Mouse (Mus musculus) adrenal gland, postnatal 4 days (tissue): ENCODE results near the gene Elane. TPM values are rescaled to one million over a fixed set of nuclear protein-coding genes. Genes with fewer than 3 reads are reported as not detected.

ENCODE experiments used
- DNase-seq, 2 experiments: peaks; one replicate each; pipeline ENCODE4 v3.0.0; 2021 to 2022; ENCODE audit warnings: low spot score in 2 of 2, mixed read lengths in 2 of 2
- microRNA-seq: library from miRNA; unstranded; fragments of <30 nt; microRNA quantifications from one replicate; pipeline ENCODE4 v1.2.0, GENCODE M21; 2021
- total RNA-seq, 2 experiments: library from RNA; stranded (reverse); gene quantifications; 2 replicates each; pipeline ENCODE4 v1.2.3; 2021

Gene Elane
- total RNA-seq, 2 experiments from 2014 or later: 0.92 to 5.7 TPM

DNA sequence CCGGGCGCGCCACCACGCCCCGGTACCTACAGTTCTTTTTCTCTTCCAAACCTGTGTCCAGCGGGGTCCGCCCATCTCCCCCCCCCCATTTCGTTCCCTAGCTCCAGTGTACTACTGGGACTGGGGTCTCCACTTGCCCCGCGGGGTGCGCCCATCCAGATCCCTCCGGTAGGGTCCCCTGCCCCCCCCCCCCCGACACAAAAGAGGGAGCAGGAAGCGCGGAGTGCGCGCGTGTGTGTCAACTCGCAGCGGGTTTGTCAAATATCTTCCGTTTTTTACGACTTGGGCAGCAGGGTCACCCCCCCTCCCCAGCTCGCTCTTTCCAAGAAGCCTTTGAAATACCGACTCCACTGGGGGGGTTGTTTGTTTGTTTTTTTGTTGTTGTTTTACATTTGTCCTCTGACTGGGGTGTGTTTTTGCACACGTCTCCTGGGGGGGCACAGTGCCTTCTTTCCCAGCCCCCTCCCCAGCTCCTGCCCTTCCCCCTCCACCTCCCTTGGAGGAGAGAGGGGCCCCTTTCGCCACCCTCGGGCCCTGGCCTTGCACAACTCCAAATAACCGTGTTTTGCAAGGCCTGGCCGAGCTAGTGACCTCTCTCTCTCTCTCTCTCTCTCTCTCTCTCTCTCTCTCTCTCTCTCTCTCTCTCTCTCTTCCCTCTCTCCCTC, 42.1 kb downstream of the Elane start:
- peak in 1 of 2 experiments; percentile 43 for DNase-seq

- DNase-seq: no peak
Measured at GRCm38 (mm10) chr10:79928907-79929701, 43.1 kb downstream of the Elane start.

DNA sequence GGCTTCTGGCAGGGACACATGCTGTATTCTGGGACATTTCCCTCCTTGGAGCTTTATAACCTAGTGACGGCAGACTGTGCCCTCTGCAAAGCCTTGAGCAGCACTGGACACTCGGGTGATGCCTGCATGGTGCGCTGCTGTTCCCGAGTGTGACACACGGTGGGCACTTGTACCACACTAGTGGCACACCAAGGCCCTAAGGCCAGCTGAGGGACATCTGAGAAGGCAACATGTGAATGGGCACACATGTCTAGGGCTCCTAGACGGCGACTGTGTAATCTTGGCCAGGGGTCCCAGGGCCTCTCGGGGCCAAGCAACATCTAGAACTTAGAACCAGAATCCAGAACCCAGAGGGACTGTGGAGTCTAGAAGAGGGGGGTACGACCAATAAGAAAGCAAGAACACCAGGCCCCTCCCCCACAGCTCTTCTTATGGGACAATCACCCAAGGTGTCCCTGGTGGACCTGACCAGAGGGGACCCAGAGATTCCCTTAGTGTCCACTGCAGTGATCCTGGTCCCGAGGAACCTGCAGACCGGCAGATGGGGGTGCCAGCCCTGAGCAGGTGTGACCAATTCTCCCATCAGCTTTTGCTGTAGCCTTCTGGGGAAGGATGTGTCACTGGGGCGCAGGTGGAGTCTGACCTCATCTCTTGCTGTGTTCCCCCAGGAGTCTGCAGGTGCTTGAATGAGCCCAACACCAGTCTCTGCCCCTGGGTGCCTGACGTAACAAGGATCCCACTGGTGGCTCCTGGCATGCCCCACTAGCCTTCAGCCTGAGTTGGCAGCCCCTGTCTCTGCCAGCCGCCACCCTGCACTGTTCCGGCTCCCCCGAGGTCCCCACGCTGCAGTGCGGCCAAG, 44.1 kb downstream of the Elane start:
- no peak for DNase-seq

- no peak for DNase-seq
Measured at GRCm38 (mm10) chr10:79930826-79931186, 44.8 kb downstream of the Elane start.

- DNase-seq: no peak
Measured at GRCm38 (mm10) chr10:79931797-79932196, 45.8 kb downstream of the Elane start.

- no peak for DNase-seq
Measured at GRCm38 (mm10) chr10:79932736-79933135, 46.7 kb downstream of the Elane start.

DNA sequence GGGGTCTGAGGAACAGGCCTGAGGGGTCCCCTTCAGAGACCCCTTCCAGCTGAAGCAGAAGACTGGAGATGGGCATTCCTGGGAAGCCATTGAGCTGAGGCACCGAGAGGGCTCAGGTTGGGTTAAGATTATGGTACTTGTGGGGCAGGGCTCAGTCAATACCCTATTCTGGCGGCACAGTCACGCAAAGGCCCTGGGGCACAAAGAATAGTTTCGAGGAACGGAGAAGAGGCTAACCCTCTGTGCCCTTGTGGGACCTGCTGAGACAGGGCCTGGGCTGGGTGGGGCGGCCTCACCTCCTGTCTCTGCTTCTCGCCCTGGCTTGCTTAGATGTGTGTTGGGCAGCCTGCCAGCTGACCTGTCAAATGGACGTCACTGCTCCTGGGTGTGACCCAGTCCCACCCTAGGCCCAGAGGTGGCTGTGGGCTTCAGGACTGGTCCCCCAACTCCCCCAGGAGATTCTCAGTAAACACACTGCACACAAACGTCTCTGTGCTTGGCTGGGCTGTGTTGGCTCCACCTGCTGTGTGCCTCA, 47.2 kb downstream of the Elane start:
- no peak for DNase-seq

GRCm38 (mm10) chr10:79933861-79934260, 47.8 kb downstream of the Elane start:
- DNase-seq: no peak

DNA sequence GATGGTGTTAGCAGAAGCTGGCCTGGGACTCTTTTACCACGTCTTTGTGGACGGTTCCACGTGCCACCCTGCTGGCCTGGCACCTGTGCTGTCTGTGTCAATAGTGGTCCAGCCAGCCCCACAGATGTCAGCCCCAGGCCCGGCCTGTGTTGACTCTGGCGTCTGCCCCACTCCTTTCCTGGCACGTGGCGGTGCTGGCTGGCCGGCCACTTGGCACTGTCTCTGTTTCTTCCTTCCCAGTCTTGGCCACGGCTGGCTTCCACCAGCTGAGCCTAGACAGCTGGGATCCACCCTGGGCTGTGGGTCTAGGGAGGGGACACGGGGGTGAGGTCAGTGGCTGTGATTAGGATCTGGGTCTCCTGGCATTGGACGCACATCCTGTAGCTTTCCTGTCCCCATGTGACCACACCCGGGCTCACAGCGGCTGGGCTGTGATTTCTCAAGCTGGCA, 48.2 kb downstream of the Elane start:
- peak in 1 of 2 experiments; percentile 47 for DNase-seq

- no peak for DNase-seq
Measured at GRCm38 (mm10) chr10:79934794-79935569, 48.9 kb downstream of the Elane start.

GRCm38 (mm10) chr10:79936284-79936910, 50.4 kb downstream of the Elane start:
- no peak for DNase-seq

- DNase-seq: peak; percentile 60 to 81
Measured at GRCm38 (mm10) chr10:79936911-79937441, 50.9 kb downstream of the Elane start.

Small RNA genes within 50 kb of the gene (microRNA-seq; reads per million reads assigned to microRNA genes)
- not detected for gene Mir6910

Other genes with a start within 250 kb of the Elane start
- 10 to 100 TPM in 1 of 2 experiments, 1 to 10 TPM in 1; 8.9 to 13.3 TPM for gene Shc2, start 248.3 kb upstream of the Elane start, total RNA-seq
- gene Odf3l2, start 240.5 kb upstream of the Elane start, total RNA-seq: not detected
- gene Madcam1, start 221.7 kb upstream of the Elane start, total RNA-seq: under 1 TPM; 0.28 to 0.64 TPM
- 10 to 100 TPM; 32.4 to 33.9 TPM for gene Tpgs1, start 216.9 kb upstream of the Elane start, total RNA-seq
- gene Cdc34, start 204.1 kb upstream of the Elane start, total RNA-seq: 10 to 100 TPM; 72.6 to 78.1 TPM
- gene Gzmm, start 197.2 kb upstream of the Elane start, total RNA-seq: 1 to 10 TPM; 1.8 to 2.4 TPM
- 100 to 1,000 TPM; 504 to 513 TPM for gene Bsg, start 181.8 kb upstream of the Elane start, total RNA-seq
- 1 to 10 TPM; 8.9 to 9.3 TPM for gene Hcn2, start 169.6 kb upstream of the Elane start, total RNA-seq
- gene Polrmt, start 139.7 kb upstream of the Elane start, total RNA-seq: 10 to 100 TPM; 61.2 to 68.6 TPM
- gene Fgf22, start 131.2 kb upstream of the Elane start, total RNA-seq: not detected
- 10 to 100 TPM; 60.7 to 61.7 TPM for gene Rnf126, start 119.3 kb upstream of the Elane start, total RNA-seq
- 1 to 10 TPM; 6.7 to 7.1 TPM for gene Fstl3, start 109.0 kb upstream of the Elane start, total RNA-seq
- under 1 TPM; 0.11 to 0.71 TPM for gene Prss57, start 95.3 kb upstream of the Elane start, total RNA-seq
- gene Palm, start 92.7 kb upstream of the Elane start, total RNA-seq: 100 to 1,000 TPM in 1 of 2 experiments, 10 to 100 TPM in 1; 91.8 to 119 TPM
- gene Misp, start 65.3 kb upstream of the Elane start, total RNA-seq: 1 to 10 TPM in 1 of 2 experiments, under 1 TPM in 1; 0.20 to 4.2 TPM
- 100 to 1,000 TPM; 344 to 389 TPM for gene Ptbp1, start 31.8 kb upstream of the Elane start, total RNA-seq
- gene Prtn3, start 11.8 kb upstream of the Elane start, total RNA-seq: 1 to 10 TPM; 2.2 to 7.0 TPM
- 10 to 100 TPM in 1 of 2 experiments, 1 to 10 TPM in 1; 8.6 to 14.8 TPM for gene Plppr3, start 11.6 kb upstream of the Elane start, total RNA-seq
- gene Cfd, start 4.6 kb downstream of the Elane start, total RNA-seq: 10 to 100 TPM; 13.7 to 25.6 TPM
- gene Med16, start 22.7 kb downstream of the Elane start, total RNA-seq: 10 to 100 TPM; 64.1 to 64.7 TPM
- not detected for gene Gm26602, start 24.6 kb downstream of the Elane start, total RNA-seq
- 1 to 10 TPM in 1 of 2 experiments, under 1 TPM in 1; 0.87 to 1.6 TPM for gene Kiss1r, start 30.7 kb downstream of the Elane start, total RNA-seq
- 100 to 1,000 TPM; 119 to 133 TPM for gene R3hdm4, start 35.0 kb downstream of the Elane start, total RNA-seq
- gene Arid3a, start 40.8 kb downstream of the Elane start, total RNA-seq: 10 to 100 TPM; 12.6 to 15.9 TPM
- gene Wdr18, start 73.9 kb downstream of the Elane start, total RNA-seq: 10 to 100 TPM; 42.6 to 45.3 TPM
- gene Grin3b, start 84.5 kb downstream of the Elane start, total RNA-seq: under 1 TPM; 0.25 to 0.39 TPM
- gene Tmem259, start 98.1 kb downstream of the Elane start, total RNA-seq: 100 to 1,000 TPM; 146 to 147 TPM
- gene Cnn2, start 102.3 kb downstream of the Elane start, total RNA-seq: 10 to 100 TPM; 40.9 to 48.7 TPM
- gene Abca7, start 110.2 kb downstream of the Elane start, total RNA-seq: 10 to 100 TPM; 21.9 to 23.0 TPM
- 1 to 10 TPM; 7.1 to 8.5 TPM for gene Arhgap45, start 130.4 kb downstream of the Elane start, total RNA-seq
- 100 to 1,000 TPM; 103 to 112 TPM for gene Polr2e, start 153.5 kb downstream of the Elane start, total RNA-seq
- 100 to 1,000 TPM; 576 to 622 TPM for gene Gpx4, start 160.9 kb downstream of the Elane start, total RNA-seq
- 10 to 100 TPM; 51.7 to 53.2 TPM for gene Sbno2, start 219.3 kb downstream of the Elane start, total RNA-seq
- 100 to 1,000 TPM; 130 to 139 TPM for gene Stk11, start 229.6 kb downstream of the Elane start, total RNA-seq